Mouse (Mus musculus): ENCODE data around the gene Sirpa. TPM values are rescaled to one million over a fixed set of nuclear protein-coding genes. Genes with fewer than 3 reads are reported as not detected.

Sirpa gene
- total RNA-seq, 2 experiments from 2014 or later = 375 to 384 TPM

DNA sequence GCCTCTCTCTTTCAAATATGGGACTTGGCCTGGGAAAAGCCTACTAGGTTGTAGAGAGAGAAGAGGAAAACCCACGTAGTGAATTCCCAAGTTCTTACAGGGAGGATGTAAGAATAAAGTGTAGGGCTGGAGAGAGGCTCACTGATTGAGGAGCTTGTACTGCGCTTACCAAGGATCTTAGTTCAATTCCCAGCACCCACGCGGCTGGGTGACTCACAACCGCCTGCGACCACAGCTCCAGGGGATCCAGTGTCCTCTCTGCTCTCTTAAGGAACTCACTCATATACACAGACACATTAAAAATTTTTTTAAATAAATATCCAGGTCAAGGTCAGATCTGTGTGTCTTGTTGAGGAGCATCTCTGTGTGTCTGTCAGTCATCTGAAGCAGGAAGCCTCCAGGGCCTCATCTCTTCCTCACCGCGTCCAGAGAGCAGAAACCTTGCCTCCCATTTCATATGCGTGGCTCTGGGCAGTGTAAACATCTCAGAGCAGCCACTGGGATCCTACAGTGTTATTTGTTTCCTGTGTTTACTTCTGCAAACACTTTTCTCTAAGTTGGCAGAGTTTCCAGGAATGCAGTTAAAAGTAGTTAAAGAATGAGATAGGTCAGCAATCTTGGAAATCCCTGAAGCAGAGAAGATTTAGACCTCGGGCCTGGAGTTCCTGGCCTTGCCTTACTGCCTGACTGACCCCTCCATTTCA, 22.0 kb downstream of the Sirpa start:
- intact Hi-C loops (cut with DNase I) = no loop called here
- TF ChIP-seq CTCF (IDR thresholded peaks at IDR 0.05) = no peak
- Histone ChIP-seq H3K27ac (no peak overlapping the region), H3K4me3 (no peak overlapping the region)
- no peak for DNase-seq (ENCODE audit: extremely low spot score in 1 of 2, low spot score in 2 of 2)

GRCm38 (mm10) chr2:129620148-129620547, 27.5 kb downstream of the Sirpa start:
- peak in 1 of 2 experiments; percentile 5 for DNase-seq (ENCODE audit: extremely low spot score in 1 of 2, low spot score in 2 of 2)
- Histone ChIP-seq H3K27ac (no peak overlapping the region), H3K4me3 (no peak overlapping the region)
- intact Hi-C loops (cut with DNase I) = no loop called here
- no peak for TF ChIP-seq CTCF (IDR thresholded peaks at IDR 0.05)

DNA sequence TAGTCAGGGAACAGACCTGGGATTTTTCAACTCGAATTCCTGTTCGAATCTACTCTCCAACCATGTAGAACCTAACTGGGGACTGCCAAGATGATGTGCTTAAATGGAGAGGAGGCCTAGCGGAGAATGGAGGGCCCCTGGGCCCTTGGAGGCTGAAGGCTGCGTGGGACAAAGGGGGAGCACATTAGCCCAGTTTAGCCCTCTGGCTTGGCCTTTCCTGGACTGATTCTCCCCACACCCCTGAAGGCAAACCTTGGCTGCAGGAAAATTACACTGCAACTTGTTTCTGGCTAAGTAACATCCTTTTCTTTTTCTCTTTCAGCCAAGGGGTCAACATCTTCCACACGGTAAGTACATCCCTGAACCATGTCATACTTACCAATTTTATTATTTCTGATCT, 28.2 kb downstream of the Sirpa start:
- no peak for TF ChIP-seq CTCF (IDR thresholded peaks at IDR 0.05)
- H3K4me3 ChIP-seq = no peak overlapping the region
- intact Hi-C loops (cut with DNase I) = no loop called here
- DNase-seq (ENCODE audit: extremely low spot score in 1 of 2, low spot score in 2 of 2) = peak in 1 of 2 experiments; percentile 6
- no peak overlapping the region for H3K27ac ChIP-seq

DNA sequence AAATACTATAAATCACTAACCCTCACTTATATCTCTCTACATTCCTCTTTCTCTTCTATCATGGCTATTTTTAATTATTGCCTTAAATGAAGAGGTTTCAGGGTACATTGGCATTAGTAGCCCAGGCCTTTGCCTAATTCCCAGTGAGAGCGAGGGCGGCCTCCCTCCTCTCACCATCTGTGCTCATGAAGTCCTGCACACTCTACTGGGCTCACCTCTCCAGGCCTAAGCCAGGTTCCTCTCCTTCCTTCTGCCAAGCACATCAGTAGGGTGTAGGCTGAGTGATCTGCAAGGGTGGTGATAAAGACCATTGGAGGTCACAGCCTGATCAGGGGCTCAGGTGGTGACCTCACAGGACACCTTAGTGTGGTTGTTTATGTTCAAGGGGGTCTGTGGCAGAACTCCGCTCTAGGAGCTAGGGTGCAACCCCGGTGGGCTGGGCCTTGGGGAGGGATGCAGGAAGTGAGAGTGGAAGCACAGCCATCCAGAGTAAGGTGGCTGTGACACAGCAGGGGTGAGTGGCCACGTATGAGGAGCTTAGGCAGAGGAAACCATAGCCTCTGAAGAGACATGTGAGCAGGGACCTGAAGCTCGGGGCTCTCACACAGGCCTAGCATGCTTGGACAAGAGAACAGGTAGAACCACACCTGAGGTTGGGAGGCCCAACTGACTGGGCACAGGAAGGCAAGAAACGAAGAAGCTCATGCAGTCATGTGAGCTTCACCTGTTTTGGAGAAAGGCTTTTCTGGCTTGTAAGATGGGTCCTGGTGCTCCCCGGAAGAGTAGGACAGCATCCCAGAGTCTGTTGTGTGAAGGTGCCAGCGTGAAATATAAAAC, 29.2 kb downstream of the Sirpa start:
- intact Hi-C loops (cut with DNase I) = no loop called here
- TF ChIP-seq CTCF (IDR thresholded peaks at IDR 0.05) = no peak
- DNase-seq (ENCODE audit: extremely low spot score in 1 of 2, low spot score in 2 of 2) = peak in 1 of 2 experiments; percentile 8
- Histone ChIP-seq H3K4me3 (no peak overlapping the region), H3K27ac (peak overlapping the region; percentile 36; the same call in 1 of the 2 replicates)

GRCm38 (mm10) chr2:129622918-129623317, 30.3 kb downstream of the Sirpa start:
- intact Hi-C loops (cut with DNase I) = no loop called here
- peak overlapping the region; percentile 64; the same call in 1 of the 2 replicates for H3K27ac ChIP-seq
- H3K4me3 ChIP-seq = no peak overlapping the region
- DNase-seq (ENCODE audit: extremely low spot score in 1 of 2, low spot score in 2 of 2) = peak in 1 of 2 experiments; percentile 6
- no peak for TF ChIP-seq CTCF (IDR thresholded peaks at IDR 0.05)

DNA sequence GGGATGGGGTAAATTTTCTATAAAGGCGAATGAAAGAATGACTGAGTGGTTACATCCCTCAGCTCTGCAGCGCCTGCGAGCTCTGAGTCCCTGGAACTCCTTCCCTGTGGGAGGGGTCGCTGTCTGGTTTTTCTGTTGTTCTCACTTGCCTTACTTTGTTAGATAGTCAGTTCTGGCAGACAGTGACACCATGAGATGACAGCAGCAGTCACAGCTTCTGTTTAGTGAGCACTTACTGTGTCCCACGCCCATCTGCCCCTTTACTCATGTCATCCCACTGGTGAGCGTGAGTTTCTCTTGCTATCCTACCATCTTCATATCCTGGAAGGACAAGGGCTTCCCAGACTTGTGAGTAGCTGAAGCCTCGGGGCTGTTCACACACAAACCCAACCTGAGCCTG, 31.1 kb downstream of the Sirpa start:
- H3K27ac ChIP-seq = peak overlapping the region; percentile 64

GRCm38 (mm10) chr2:129624246-129624918, 31.7 kb downstream of the Sirpa start:
- DNase-seq (ENCODE audit: extremely low spot score in 1 of 2, low spot score in 2 of 2) = no peak
- H3K4me3 ChIP-seq = no peak overlapping the region
- peak overlapping the region; percentile 64 for H3K27ac ChIP-seq
- intact Hi-C loops (cut with DNase I) = loop anchor here (2.0 kb wide), 1 partner anchor 28 kb away; no protein-coding TSS in a partner anchor
- TF ChIP-seq CTCF (IDR thresholded peaks at IDR 0.05) = no peak

More for the DNA sequence above, 31.1 kb downstream of the Sirpa start:
- intact Hi-C loops (cut with DNase I) = loop anchor here (2.0 kb wide), 1 partner anchor 27 kb away; no protein-coding TSS in a partner anchor
- H3K4me3 ChIP-seq = no peak overlapping the region
- DNase-seq (ENCODE audit: extremely low spot score in 1 of 2, low spot score in 2 of 2) = peak in 1 of 2 experiments; percentile 38
- TF ChIP-seq CTCF (IDR thresholded peaks at IDR 0.05) = no peak

DNA sequence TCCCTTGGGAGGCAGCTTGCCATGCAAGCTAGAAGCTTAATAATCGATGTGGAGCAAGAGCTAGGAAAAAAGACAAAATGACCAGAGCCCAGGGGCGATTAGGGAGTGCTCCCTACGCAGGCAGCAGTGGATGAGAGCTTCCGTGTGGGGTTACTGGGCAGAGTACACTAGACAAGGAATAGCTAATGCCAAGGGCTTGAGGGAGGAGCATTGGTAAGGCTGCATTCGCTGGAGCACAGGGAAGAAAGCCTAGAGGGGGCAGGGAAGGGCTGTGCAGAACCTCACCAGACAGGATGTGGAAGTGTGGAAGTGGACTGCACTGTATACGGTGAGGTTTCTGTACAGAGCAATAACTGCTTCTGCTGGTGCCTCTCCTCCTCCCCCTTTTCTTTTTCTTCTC, 32.3 kb downstream of the Sirpa start:
- intact Hi-C loops (cut with DNase I) = loop anchor here (2.0 kb wide), 1 partner anchor 28 kb away; no protein-coding TSS in a partner anchor
- TF ChIP-seq CTCF (IDR thresholded peaks at IDR 0.05) = no peak
- DNase-seq (ENCODE audit: extremely low spot score in 1 of 2, low spot score in 2 of 2) = no peak
- Histone ChIP-seq H3K4me3 (no peak overlapping the region), H3K27ac (peak overlapping the region; percentile 64)

GRCm38 (mm10) chr2:129625845-129626244, 33.2 kb downstream of the Sirpa start:
- intact Hi-C loops (cut with DNase I) = loop anchor here (1.0 to 2.0 kb wide), 2 partner anchors 29 to 124 kb away; no protein-coding TSS in a partner anchor
- DNase-seq (ENCODE audit: extremely low spot score in 1 of 2, low spot score in 2 of 2) = no peak
- Histone ChIP-seq H3K27ac (peak overlapping the region; percentile 64; the same call in 1 of the 2 replicates), H3K4me3 (no peak overlapping the region)
- TF ChIP-seq CTCF (IDR thresholded peaks at IDR 0.05) = no peak

DNA sequence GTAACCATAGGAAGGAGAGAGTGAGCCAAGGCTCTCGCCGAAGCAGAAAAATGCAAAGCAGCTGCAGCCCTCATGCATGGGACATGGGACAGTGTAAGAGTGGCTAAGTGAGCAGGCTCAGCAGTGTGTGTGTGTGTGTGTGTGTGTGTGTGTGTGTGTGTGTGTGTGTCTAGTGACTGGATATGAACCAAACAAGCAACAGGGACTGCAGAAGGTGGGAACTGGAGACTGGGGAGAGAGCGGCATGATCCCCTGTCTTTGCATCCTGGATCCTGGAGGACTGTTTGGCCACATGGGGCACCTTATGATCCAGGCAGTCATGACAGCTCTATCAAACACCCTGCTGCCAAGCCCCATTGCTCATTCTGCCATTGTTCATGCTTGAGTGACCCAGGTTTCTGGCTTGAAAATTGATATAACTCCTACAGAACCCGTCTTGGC, 34.0 kb downstream of the Sirpa start:
- Histone ChIP-seq H3K27ac (peak overlapping the region; percentile 90), H3K4me3 (no peak overlapping the region)
- DNase-seq (ENCODE audit: extremely low spot score in 1 of 2, low spot score in 2 of 2) = no peak
- TF ChIP-seq CTCF (IDR thresholded peaks at IDR 0.05) = no peak
- intact Hi-C loops (cut with DNase I) = loop anchor here (1.0 kb wide), 1 partner anchor 124 kb away; no protein-coding TSS in a partner anchor

DNA sequence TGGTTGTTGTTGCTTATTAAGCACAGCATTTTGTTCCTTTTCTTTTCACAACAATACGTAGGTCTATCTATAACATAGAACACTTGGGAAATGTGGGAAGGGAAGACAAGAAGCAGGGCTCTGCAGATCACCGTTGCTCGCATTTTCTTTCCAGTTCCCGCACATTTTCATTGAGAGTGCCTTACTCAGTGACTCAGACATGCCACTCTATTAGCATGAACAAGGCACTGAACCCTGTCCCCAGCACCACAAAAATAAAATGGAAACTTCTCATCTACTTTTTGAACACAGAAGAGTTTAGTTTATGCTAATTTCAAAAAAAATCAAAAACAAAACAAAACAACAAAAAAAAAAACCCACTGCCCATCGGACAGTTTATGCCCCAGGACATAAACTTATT, 34.5 kb downstream of the Sirpa start:
- no peak for DNase-seq (ENCODE audit: extremely low spot score in 1 of 2, low spot score in 2 of 2)
- Histone ChIP-seq H3K27ac (peak overlapping the region; percentile 90), H3K4me3 (no peak overlapping the region)
- no peak for TF ChIP-seq CTCF (IDR thresholded peaks at IDR 0.05)
- intact Hi-C loops (cut with DNase I) = no loop called here

Measured in left cerebral cortex, adult 2 months (tissue).